ENCODE assay signal across 7 mouse cellular contexts in genomic region chr11:75588285-75588941, GRCm38 (mm10). TPM values are rescaled to one million over a fixed set of nuclear protein-coding genes. Genes with fewer than 3 reads are reported as not detected.
DNase-seq lines count a peak whose midpoint lies in the region; ATAC-seq and TF ChIP-seq lines count a peak whose summit lies in the region.

No protein-coding gene starts in this region.

- no peaks in the 10 kb centered on the region for H3K9me3 ChIP-seq in hindbrain, embryonic 16.5 days (ENCODE audit: control insufficient read depth, low read length)

- no peak for DNase-seq in testis, postnatal 10 days (ENCODE audit: low spot score)
- peak; percentile 10 for DNase-seq in embryo, embryonic 11 days
- DNase-seq in lung, postnatal 14 days: peak; percentile 76
- DNase-seq in thymus, postnatal 10 days (ENCODE audit: low spot score in 2 of 2): peak; percentile 80 to 81
- no peak for DNase-seq in right cerebral cortex, postnatal 10 days (ENCODE audit: low spot score in 2 of 2)

- H3K4me2 ChIP-seq in hindbrain, embryonic 16.5 days (ENCODE audit: low read length): peak overlapping the region; percentile 68

- H3K36me3 ChIP-seq in testis, adult 2 months (ENCODE audit: control insufficient read depth, insufficient read depth, low read length): no peaks in the 10 kb centered on the region
- H3K36me3 ChIP-seq in hindbrain, embryonic 16.5 days (ENCODE audit: control insufficient read depth, insufficient read depth, low read length): peaks cover 12% of the 10 kb centered on the region

- H3K4me3 ChIP-seq in testis, adult 2 months (ENCODE audit: control insufficient read depth, low read depth, low read length): peak overlapping the region; percentile 85
- H3K4me3 ChIP-seq in hindbrain, embryonic 16.5 days (ENCODE audit: low read length): peak overlapping the region; percentile 91

- TF ChIP-seq CTCF in testis, adult 2 months (IDR thresholded peaks at IDR 0.05; ENCODE audit: control insufficient read depth, insufficient read depth, insufficient replicate concordance, low read depth, low read length): no peak

- H3K4me1 ChIP-seq in testis, adult 2 months (ENCODE audit: control insufficient read depth, insufficient read depth, low read length): peaks cover 9% of the 10 kb centered on the region
- peaks cover 16% of the 10 kb centered on the region for H3K4me1 ChIP-seq in hindbrain, embryonic 16.5 days (ENCODE audit: control insufficient read depth, insufficient read depth, low read depth, low read length)

- H3K27ac ChIP-seq in testis, adult 2 months (ENCODE audit: control insufficient read depth, insufficient read depth, low read depth, low read length): peak overlapping the region; percentile 2
- peak overlapping the region; percentile 94 for H3K27ac ChIP-seq in hindbrain, embryonic 16.5 days (ENCODE audit: low read depth, low read length)

- peak; percentile 84 for ATAC-seq in hindbrain, embryonic 16.5 days

- 1% methylated on average over 33 of the region's 37 CpGs for whole genome bisulfite sequencing in hindbrain, embryonic 16.5 days

- no peaks in the 10 kb centered on the region for H3K27me3 ChIP-seq in testis, adult 2 months (ENCODE audit: control insufficient read depth, insufficient read depth, low read length)
- no peaks in the 10 kb centered on the region for H3K27me3 ChIP-seq in hindbrain, embryonic 16.5 days (replicated peaks; ENCODE audit: control insufficient read depth, insufficient read depth, low read length)

- peak; percentile 44; the same call in 1 of the 2 replicates for TF ChIP-seq POLR2A in testis, adult 2 months (IDR thresholded peaks at IDR 0.05; ENCODE audit: control insufficient read depth, low read depth, low read length)

- peak overlapping the region; percentile 93 for H3K9ac ChIP-seq in hindbrain, embryonic 16.5 days (ENCODE audit: low read depth, low read length)

RNA-seq across cellular contexts. Expression of gene Pitpna, which starts 0.5 kb away (rescaled TPM):
- polyA plus RNA-seq in testis, adult 2 months (2012; rRNA removed): 39.4 and 41.3 TPM in 2 replicates
- 109 and 110 TPM in 2 replicates for polyA plus RNA-seq in hindbrain, embryonic 16.5 days (2015; fragmentation: Nextera tagmentation; extraction: Ambion mirVana)

RNA-seq across cellular contexts. Expression of gene Inpp5k, which starts 42.4 kb away (rescaled TPM):
- polyA plus RNA-seq in testis, adult 2 months (2012; rRNA removed): 121 and 128 TPM in 2 replicates
- 39.8 TPM in 2 replicates for polyA plus RNA-seq in hindbrain, embryonic 16.5 days (2015; fragmentation: Nextera tagmentation; extraction: Ambion mirVana)

RNA-seq across cellular contexts. Expression of gene Slc43a2, which starts 56.9 kb away (rescaled TPM):
- polyA plus RNA-seq in testis, adult 2 months (2012; rRNA removed): 23.0 and 27.1 TPM in 2 replicates
- polyA plus RNA-seq in hindbrain, embryonic 16.5 days (2015; fragmentation: Nextera tagmentation; extraction: Ambion mirVana): 16.0 and 16.9 TPM in 2 replicates

Comparison
In these comparisons a context has a peak if more than half of its experiments do, and no peak if none do; other contexts are left out.
1. DNase-seq: peak in embryo, embryonic 11 days (single experiment), lung, postnatal 14 days (single experiment) and thymus, postnatal 10 days (2 of 2); none in testis, postnatal 10 days (single experiment) and right cerebral cortex, postnatal 10 days (0 of 2).